Mouse (Mus musculus) midbrain, embryonic 11.5 days (tissue): Measurements from ENCODE around the gene Olfr683. TPM values are rescaled to one million over a fixed set of nuclear protein-coding genes. Genes with fewer than 3 reads are reported as not detected.
"Not testable (repeated sequence)": the region's sequence is repeated elsewhere in the genome, so short reads cannot be mapped to it uniquely, and the experiment has no call there.

Source experiments
- ATAC-seq: fragments of 200-750 bp; cut with Nextera tagmentation; 2 replicates; pipeline ENCODE4 v1.8.0; 2017; ENCODE audit warnings: moderate TSS enrichment, moderate library complexity; ENCODE audit not compliant: low FRiP score
- DNase-seq: peaks from one replicate; pipeline ENCODE4 v3.0.0; 2015; ENCODE audit warnings: low spot score; ENCODE audit errors: missing footprints
- H3K27ac ChIP-seq: fragments of 300-500 bp; sonication (generic); 2 replicates; pipeline ENCODE4 v1.5.1; 2014; ENCODE audit warnings: low read depth, low read length
- H3K27me3 ChIP-seq: fragments of 300-500 bp; sonication (generic); 2 replicates; pipeline ENCODE4 v1.6.1; 2014; ENCODE audit warnings: mild to moderate bottlenecking, low read length, moderate library complexity, mixed read lengths; ENCODE audit not compliant: control insufficient read depth, insufficient read depth
- H3K36me3 ChIP-seq: fragments of 300-500 bp; sonication (generic); 2 replicates; pipeline ENCODE4 v1.6.1; 2014; ENCODE audit warnings: mild to moderate bottlenecking, low read length, moderate library complexity, mixed read lengths; ENCODE audit not compliant: control insufficient read depth, insufficient read depth
- H3K4me1 ChIP-seq: fragments of 300-500 bp; sonication (generic); 2 replicates; pipeline ENCODE4 v1.6.1; 2014; ENCODE audit warnings: low read length; ENCODE audit not compliant: control insufficient read depth, insufficient read depth
- H3K4me2 ChIP-seq: fragments of 300-500 bp; sonication (generic); 2 replicates; pipeline ENCODE4 v1.6.1; 2014; ENCODE audit warnings: mild to moderate bottlenecking, moderate library complexity
- H3K4me3 ChIP-seq: fragments of 300-500 bp; sonication (generic); 2 replicates; pipeline ENCODE4 v1.5.1; 2014; ENCODE audit warnings: low read depth, low read length
- H3K9ac ChIP-seq: fragments of 300-500 bp; sonication (generic); 2 replicates; pipeline ENCODE4 v1.6.1; 2014; ENCODE audit warnings: low read length
- H3K9me3 ChIP-seq: fragments of 300-500 bp; sonication (generic); 2 replicates; pipeline ENCODE4 v1.6.1; 2016; ENCODE audit warnings: low read length; ENCODE audit not compliant: control insufficient read depth
- WGBS: fragments of 180-500 bp; shearing (Covaris S2); extraction: QIAGEN DNeasy Blood & Tissue Kit; methylation state at CpG from one replicate; pipeline ENCODE4 v1.1.7; 2014; 5-methylcytosine and 5-hydroxymethylcytosine counted together
- polyA plus RNA-seq: library from polyadenylated mRNA; unstranded; fragments of >200 nt; fragmentation: Nextera tagmentation; extraction: Ambion mirVana; gene quantifications from 2 replicates; pipeline ENCODE4 v1.2.1, GENCODE M21; 2014

The Olfr683 gene
- polyA plus RNA-seq, result not detected in 2 replicates

DNA sequence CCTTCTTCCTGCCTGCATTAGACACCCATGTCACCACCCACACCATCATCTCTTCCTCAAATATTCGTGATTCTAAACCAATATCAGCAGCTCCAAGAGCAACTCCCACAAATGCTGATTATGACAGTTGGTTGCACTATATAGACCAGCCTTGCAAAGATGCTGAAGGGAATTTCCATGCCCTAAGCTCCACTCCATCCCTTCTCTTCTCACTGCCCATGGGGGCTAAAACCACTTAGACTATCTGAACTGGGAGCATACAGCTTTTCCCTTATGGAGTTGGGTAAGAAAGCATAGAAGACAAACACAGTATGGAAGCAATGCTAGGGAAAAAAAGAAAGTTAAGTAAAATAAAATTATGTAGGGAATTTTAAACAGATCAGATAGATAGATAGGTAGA lies at the start of gene Olfr683:
Gene Olfr683, minus strand, starts transcription at position 101 of the 400 bp plus-strand sequence.
- Histone ChIP-seq H3K4me2 (no peak within 1 kb of the TSS), H3K36me3 (no peaks in the 10 kb centered on the region), H3K9me3 (no peaks in the 10 kb centered on the region), H3K27me3 (no peaks in the 10 kb centered on the region), H3K4me3 (no peak within 1 kb of the TSS), H3K9ac (no peak within 1 kb of the TSS), H3K27ac (no peak within 1 kb of the TSS), H3K4me1 (no peaks in the 10 kb centered on the region)
- 75% methylated on average over 1 of the region's 1 CpGs for WGBS
- ATAC-seq (no peak), DNase-seq (no peak)

DNA sequence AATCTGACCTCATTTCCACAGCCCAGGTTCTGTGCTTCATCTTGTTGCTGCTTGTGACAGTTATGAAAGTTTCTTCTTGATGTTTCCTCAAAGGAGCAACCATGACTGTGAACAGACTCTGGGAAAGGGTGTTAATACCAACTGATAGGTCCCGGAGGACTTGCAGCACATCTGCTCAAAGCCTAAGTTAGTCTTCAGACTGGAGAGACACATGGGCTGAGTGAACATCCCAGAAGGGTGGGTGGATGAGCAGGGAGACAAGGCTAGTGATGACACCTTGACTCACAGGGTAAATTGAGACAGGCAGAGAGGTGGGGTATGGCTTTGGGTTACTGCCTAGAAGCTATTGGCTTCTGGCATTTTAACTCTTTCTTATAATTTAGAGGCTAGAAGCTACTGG lies 39.1 kb upstream of the Olfr683 start, which contains the start of gene Olfr685:
Gene Olfr685, minus strand, starts transcription at position 101 of the 400 bp plus-strand sequence.
- 100% methylated on average over 1 of the region's 1 CpGs for WGBS

DNA sequence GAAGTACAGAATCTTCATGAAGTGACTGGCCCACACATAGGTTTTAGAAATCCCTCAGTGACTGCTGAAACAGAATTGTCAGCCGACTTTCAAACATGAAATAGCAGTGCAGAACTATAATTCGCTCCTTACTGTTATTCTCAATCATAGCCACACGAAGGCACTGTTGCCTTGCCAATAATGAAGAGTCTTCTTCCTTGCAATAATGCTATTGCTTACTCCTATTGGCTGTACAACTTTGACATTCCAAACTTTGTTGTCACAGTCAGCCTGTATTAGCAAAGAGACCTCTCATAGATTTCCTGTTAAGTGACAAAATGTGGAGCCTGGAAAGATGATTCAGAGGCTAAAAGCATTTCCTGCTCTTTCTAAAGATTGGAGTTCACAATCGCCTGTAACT lies 24.0 kb upstream of the Olfr683 start:
- no peak overlapping the region for H3K4me2 ChIP-seq
- no peak overlapping the region for H3K9ac ChIP-seq
- no peaks in the 10 kb centered on the region for H3K9me3 ChIP-seq
- H3K36me3 ChIP-seq, result no peaks in the 10 kb centered on the region
- no peak overlapping the region for H3K27ac ChIP-seq
- DNase-seq, result no peak
- WGBS, result 57% methylated on average over 4 of the region's 4 CpGs
- H3K4me3 ChIP-seq, result no peak overlapping the region
- no peaks in the 10 kb centered on the region for H3K4me1 ChIP-seq
- no peak for ATAC-seq
- no peaks in the 10 kb centered on the region for H3K27me3 ChIP-seq

More for the DNA sequence above, 39.1 kb upstream of the Olfr683 start, which contains the start of gene Olfr685:
- no peak for DNase-seq
- no peaks in the 10 kb centered on the region for H3K9me3 ChIP-seq
- no peaks in the 10 kb centered on the region for H3K36me3 ChIP-seq
- no peak within 1 kb of the TSS for H3K4me2 ChIP-seq
- no peak within 1 kb of the TSS for H3K9ac ChIP-seq
- no peak within 1 kb of the TSS for H3K4me3 ChIP-seq
- no peaks in the 10 kb centered on the region for H3K27me3 ChIP-seq
- no peaks in the 10 kb centered on the region for H3K4me1 ChIP-seq
- ATAC-seq, result no peak
- H3K27ac ChIP-seq, result no peak within 1 kb of the TSS

DNA sequence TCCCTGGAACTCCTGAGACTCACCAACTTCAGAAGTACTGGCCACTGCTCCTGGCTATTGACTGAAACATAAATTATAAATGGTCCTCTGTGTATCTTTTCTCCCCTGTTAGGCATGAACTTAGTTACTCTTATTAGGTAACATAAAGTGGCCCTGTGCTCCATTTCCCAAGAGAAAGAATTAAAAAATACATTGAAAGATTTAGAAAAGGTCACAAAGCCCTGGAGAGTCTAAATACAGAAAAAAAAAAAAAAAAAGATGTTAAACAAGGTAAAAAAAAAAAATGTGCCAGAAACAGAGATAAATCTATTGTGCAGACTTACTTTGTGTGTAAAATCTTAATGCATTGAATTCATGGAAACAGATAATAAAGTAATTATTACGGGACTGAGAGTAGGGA lies 16.7 kb upstream of the Olfr683 start, which contains the start of gene Olfr684:
Gene Olfr684, minus strand, starts transcription at position 101 of the 400 bp plus-strand sequence.
- Histone ChIP-seq H3K4me2 (no peak within 1 kb of the TSS), H3K36me3 (no peaks in the 10 kb centered on the region), H3K27ac (no peak within 1 kb of the TSS), H3K4me3 (no peak within 1 kb of the TSS), H3K4me1 (no peaks in the 10 kb centered on the region), H3K9ac (no peak within 1 kb of the TSS), H3K27me3 (no peaks in the 10 kb centered on the region), H3K9me3 (no peaks in the 10 kb centered on the region)
- DNase-seq, result no peak
- 80% methylated on average over 1 of the region's 1 CpGs for WGBS
- no peak for ATAC-seq

DNA sequence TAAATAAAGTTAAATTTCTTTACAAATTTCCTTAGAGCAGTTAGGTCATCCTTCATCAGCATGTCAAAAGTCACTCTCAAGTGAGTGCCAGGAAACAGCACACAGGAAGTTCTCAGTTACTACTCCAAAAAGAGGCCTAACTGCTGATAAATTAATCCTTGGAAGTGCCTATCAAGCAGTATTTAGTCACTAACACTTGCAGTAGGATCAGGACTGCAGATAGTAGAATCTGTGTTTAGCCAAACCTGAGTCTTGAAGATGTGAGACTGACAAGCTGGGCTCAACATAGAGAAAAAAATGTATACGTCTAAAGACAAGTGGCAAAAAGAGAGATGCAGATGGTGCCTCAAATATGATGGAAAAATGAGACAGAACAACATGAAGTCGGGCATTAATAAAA lies 5.5 kb downstream of the Olfr683 start:
- H3K4me3 ChIP-seq, result no peak overlapping the region
- H3K27ac ChIP-seq, result no peak overlapping the region
- DNase-seq (no peak), ATAC-seq (no peak)
- no peaks in the 10 kb centered on the region for H3K9me3 ChIP-seq
- no peak overlapping the region for H3K9ac ChIP-seq
- WGBS, result 75% methylated on average over 2 of the region's 2 CpGs
- no peaks in the 10 kb centered on the region for H3K4me1 ChIP-seq
- no peaks in the 10 kb centered on the region for H3K27me3 ChIP-seq
- H3K4me2 ChIP-seq, result no peak overlapping the region
- no peaks in the 10 kb centered on the region for H3K36me3 ChIP-seq

DNA sequence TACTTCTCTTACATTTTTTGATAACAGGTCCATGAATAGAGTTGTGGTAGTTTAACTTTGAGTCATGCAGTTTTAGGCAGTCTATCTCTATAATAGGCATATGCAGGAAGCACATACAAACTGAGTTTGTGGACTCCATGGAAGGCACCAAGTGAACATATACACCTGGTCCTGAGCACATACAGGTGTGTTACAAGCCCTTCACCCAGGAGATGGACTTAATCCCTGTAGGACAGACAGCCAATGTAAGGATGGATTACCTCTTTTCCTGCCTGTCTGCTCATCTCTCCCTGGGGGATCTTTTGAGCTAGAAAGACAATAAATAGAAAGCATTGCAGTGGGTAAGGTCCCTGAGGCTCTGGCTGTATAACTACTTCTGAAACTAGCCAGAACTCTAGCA lies 30.3 kb downstream of the Olfr683 start, which contains the start of gene Olfr681:
Gene Olfr681, plus strand, starts transcription at position 301 of the 400 bp plus-strand sequence.
- no peaks in the 10 kb centered on the region for H3K27me3 ChIP-seq
- no peak within 1 kb of the TSS for H3K4me2 ChIP-seq
- H3K4me3 ChIP-seq, result no peak within 1 kb of the TSS
- no peak within 1 kb of the TSS for H3K27ac ChIP-seq
- no peaks in the 10 kb centered on the region for H3K4me1 ChIP-seq
- no peak for ATAC-seq
- H3K36me3 ChIP-seq, result no peaks in the 10 kb centered on the region
- no peak within 1 kb of the TSS for H3K9ac ChIP-seq
- DNase-seq, result no peak
- no peaks in the 10 kb centered on the region for H3K9me3 ChIP-seq

DNA sequence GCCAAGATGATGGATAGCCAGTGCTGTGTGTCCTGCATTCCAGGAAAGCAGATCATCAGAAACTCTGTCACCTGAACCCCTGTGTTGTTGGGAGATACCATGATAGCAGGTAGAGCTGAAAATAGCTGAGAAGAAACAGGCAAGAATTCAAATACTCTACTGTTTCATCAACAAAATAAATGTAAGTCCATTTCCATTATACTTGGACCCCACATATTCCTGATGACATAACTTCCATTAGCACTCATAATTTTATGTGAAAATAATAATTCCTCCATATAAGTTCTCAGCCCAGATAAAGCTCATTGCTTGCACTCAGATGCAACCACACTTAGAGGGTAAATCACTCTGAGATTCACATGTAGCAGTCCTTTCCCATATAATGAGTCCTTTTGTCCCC lies 54.1 kb downstream of the Olfr683 start, which contains the start of gene Olfr680-ps1:
Gene Olfr680-ps1, minus strand, starts transcription at position 101 of the 400 bp plus-strand sequence.
- DNase-seq, ATAC-seq, H3K4me2 ChIP-seq, H3K4me1 ChIP-seq, H3K36me3 ChIP-seq, H3K27ac ChIP-seq, H3K27me3 ChIP-seq, H3K4me3 ChIP-seq, H3K9ac ChIP-seq, H3K9me3 ChIP-seq: not testable (repeated sequence)

Other genes starting within 250 kb of the Olfr683 start
- not detected in 2 replicates for gene Olfr667, start 225.5 kb downstream of the Olfr683 start, polyA plus RNA-seq
- not detected in 2 replicates for gene Olfr668, start 219.0 kb downstream of the Olfr683 start, polyA plus RNA-seq
- gene Olfr669, start 212.8 kb downstream of the Olfr683 start, polyA plus RNA-seq, result not detected in 2 replicates
- not detected in 2 replicates for gene Olfr670, start 184.4 kb downstream of the Olfr683 start, polyA plus RNA-seq
- not detected in 2 replicates for gene Olfr671, start 167.9 kb downstream of the Olfr683 start, polyA plus RNA-seq
- not detected in 2 replicates for gene Olfr672, start 145.0 kb downstream of the Olfr683 start, polyA plus RNA-seq
- gene Olfr675, start 118.6 kb downstream of the Olfr683 start, polyA plus RNA-seq, result not detected in 2 replicates
- not detected in 2 replicates for gene Olfr676, start 114.3 kb downstream of the Olfr683 start, polyA plus RNA-seq
- not detected in 2 replicates for gene Olfr677, start 95.6 kb downstream of the Olfr683 start, polyA plus RNA-seq
- not detected in 2 replicates for gene Olfr678, start 82.5 kb downstream of the Olfr683 start, polyA plus RNA-seq
- gene Olfr679, start 65.8 kb downstream of the Olfr683 start, polyA plus RNA-seq, result not detected in 2 replicates
- not detected in 2 replicates for gene Olfr680-ps1, start 54.2 kb downstream of the Olfr683 start, polyA plus RNA-seq
- gene Olfr681, start 30.2 kb downstream of the Olfr683 start, polyA plus RNA-seq, result not detected in 2 replicates
- not detected in 2 replicates for gene Olfr684, start 16.6 kb upstream of the Olfr683 start, polyA plus RNA-seq
- not detected in 2 replicates for gene Olfr685, start 39.0 kb upstream of the Olfr683 start, polyA plus RNA-seq
- gene Olfr686, start 60.5 kb upstream of the Olfr683 start, polyA plus RNA-seq, result not detected in 2 replicates
- gene Olfr688, start 141.1 kb upstream of the Olfr683 start, polyA plus RNA-seq, result not detected in 2 replicates
- gene Olfr689, start 164.2 kb upstream of the Olfr683 start, polyA plus RNA-seq, result not detected in 2 replicates
- not detected in 2 replicates for gene Olfr690, start 187.1 kb upstream of the Olfr683 start, polyA plus RNA-seq
- gene Olfr691, start 195.3 kb upstream of the Olfr683 start, polyA plus RNA-seq, result 0.07 TPM in 2 replicates
- gene Olfr692, start 221.2 kb upstream of the Olfr683 start, polyA plus RNA-seq, result not detected in 2 replicates
- not detected in 2 replicates for gene Gm5901, start 228.0 kb upstream of the Olfr683 start, polyA plus RNA-seq